In the genomic region with DNA sequence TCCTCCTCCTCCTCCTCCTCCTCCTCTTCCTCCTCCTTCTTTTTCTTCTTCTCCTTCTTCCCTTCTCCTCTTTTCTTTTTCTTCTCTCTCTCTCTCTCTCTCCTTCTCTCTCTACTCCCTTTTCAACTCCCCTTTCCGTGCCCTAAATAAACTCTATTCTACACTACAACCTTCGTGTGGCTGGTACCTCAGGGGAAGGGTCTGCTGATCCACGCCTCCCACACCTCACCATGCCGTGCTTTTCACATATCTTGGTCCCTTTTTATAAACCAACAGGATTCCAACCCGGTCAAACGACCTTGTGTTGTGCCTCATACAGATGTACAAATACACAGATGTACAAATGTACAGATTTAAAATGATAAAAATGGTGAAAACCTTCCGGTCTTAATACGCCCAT, we compare ENCODE assay signal across 8 mouse cellular contexts. TPM values are rescaled to one million over a fixed set of nuclear protein-coding genes. Genes with fewer than 3 reads are reported as not detected.
DNase-seq lines count a peak whose midpoint lies in the region; ATAC-seq lines count a peak whose summit lies in the region.

No protein-coding gene starts in this region.

- peak overlapping the region; percentile 68 for H3K4me2 ChIP-seq in limb, embryonic 15.5 days
- peak overlapping the region; percentile 59 for H3K4me2 ChIP-seq in stomach, embryonic 16.5 days (ENCODE audit: low read depth, low read length)

- no peaks in the 10 kb centered on the region for H3K9me3 ChIP-seq in heart, embryonic 10.5 days
- no peaks in the 10 kb centered on the region for H3K9me3 ChIP-seq in limb, embryonic 15.5 days
- H3K9me3 ChIP-seq in stomach, embryonic 16.5 days (replicated peaks; ENCODE audit: control insufficient read depth, low read length) = no peaks in the 10 kb centered on the region

- peaks cover 19% of the 10 kb centered on the region for H3K36me3 ChIP-seq in heart, embryonic 10.5 days
- H3K36me3 ChIP-seq in limb, embryonic 15.5 days = peaks cover 20% of the 10 kb centered on the region
- H3K36me3 ChIP-seq in stomach, embryonic 16.5 days (ENCODE audit: control insufficient read depth, insufficient read depth, low read length) = no peaks in the 10 kb centered on the region

- ATAC-seq in limb, embryonic 15.5 days (ENCODE audit: insufficient number of reproducible peaks, low FRiP score, low TSS enrichment, low read depth) = no peak
- ATAC-seq in stomach, embryonic 16.5 days (ENCODE audit: insufficient read depth, low FRiP score) = no peak

- no peak for DNase-seq in heart, embryonic 10.5 days (ENCODE audit: low spot score)
- no peak for DNase-seq in heart, postnatal 10 days
- DNase-seq in thymus, postnatal 25 days = peak; percentile 28
- no peak for DNase-seq in thymus, adult 18-20 months
- no peak for DNase-seq in adrenal gland, adult (ENCODE audit: inconsistent age in 2 of 2, low spot score in 1 of 2)
- DNase-seq in layer of hippocampus, postnatal 36 days = no peak

- H3K27me3 ChIP-seq in heart, embryonic 10.5 days (ENCODE audit: insufficient read depth, poor library complexity, severe bottlenecking) = peaks cover 43% of the 10 kb centered on the region
- peaks cover 42% of the 10 kb centered on the region for H3K27me3 ChIP-seq in limb, embryonic 15.5 days
- peaks cover 17% of the 10 kb centered on the region for H3K27me3 ChIP-seq in stomach, embryonic 16.5 days (ENCODE audit: control insufficient read depth, insufficient read depth, low read length)

- 14% methylated on average over 8 of the region's 8 CpGs for WGBS in heart, embryonic 10.5 days
- whole genome bisulfite sequencing in limb, embryonic 15.5 days = 16% methylated on average over 8 of the region's 8 CpGs
- 10% methylated on average over 8 of the region's 8 CpGs for WGBS in stomach, embryonic 16.5 days

- peaks cover 38% of the 10 kb centered on the region for H3K4me1 ChIP-seq in heart, embryonic 10.5 days
- peaks cover 25% of the 10 kb centered on the region for H3K4me1 ChIP-seq in limb, embryonic 15.5 days
- peaks cover 25% of the 10 kb centered on the region for H3K4me1 ChIP-seq in stomach, embryonic 16.5 days (ENCODE audit: control insufficient read depth, insufficient read depth, low read length)

- intact Hi-C loops in heart, postnatal 10 days (cut with DNase I) = no loop called here

- H3K27ac ChIP-seq in heart, embryonic 10.5 days = peak overlapping the region; percentile 93
- H3K27ac ChIP-seq in limb, embryonic 15.5 days = 0 out of 2 replicates have a peak overlapping the region, but pooled peaks have one; percentile 74
- peak overlapping the region; percentile 78 for H3K27ac ChIP-seq in stomach, embryonic 16.5 days (ENCODE audit: low read length)

- H3K4me3 ChIP-seq in heart, embryonic 10.5 days = peak overlapping the region; percentile 92
- H3K4me3 ChIP-seq in limb, embryonic 15.5 days = peak overlapping the region; percentile 97
- H3K4me3 ChIP-seq in stomach, embryonic 16.5 days (replicated peaks; ENCODE audit: low read length) = peak overlapping the region; percentile 94

- H3K9ac ChIP-seq in limb, embryonic 15.5 days = no peak overlapping the region
- peak overlapping the region; percentile 73 for H3K9ac ChIP-seq in stomach, embryonic 16.5 days (ENCODE audit: low read length)

RNA-seq across cellular contexts. Expression of gene Icmt, which starts 0.7 kb away (rescaled TPM):
- 23.1 and 27.4 TPM in 2 replicates for polyA plus RNA-seq in heart, embryonic 10.5 days (2016; fragmentation: Nextera tagmentation; extraction: Ambion mirVana)
- 10 to 100 TPM; 27.3 to 33.4 TPM for total RNA-seq in heart, postnatal 10 days (2021)
- polyA plus RNA-seq in limb, embryonic 15.5 days (2015; fragmentation: Nextera tagmentation; extraction: Ambion mirVana) = 26.4 and 26.5 TPM in 2 replicates
- polyA plus RNA-seq in stomach, embryonic 16.5 days (2015; fragmentation: Nextera tagmentation; extraction: Ambion mirVana) = 20.1 and 20.8 TPM in 2 replicates
- total RNA-seq in layer of hippocampus, postnatal 36 days (2021) = 10 to 100 TPM; 43.9 to 44.7 TPM

RNA-seq across cellular contexts. Expression of gene Hes3, which starts 4.9 kb away (rescaled TPM):
- polyA plus RNA-seq in heart, embryonic 10.5 days (2016; fragmentation: Nextera tagmentation; extraction: Ambion mirVana) = not detected in 2 replicates
- total RNA-seq in heart, postnatal 10 days (2021) = not detected
- polyA plus RNA-seq in limb, embryonic 15.5 days (2015; fragmentation: Nextera tagmentation; extraction: Ambion mirVana) = not detected in 2 replicates
- not detected in 2 replicates for polyA plus RNA-seq in stomach, embryonic 16.5 days (2015; fragmentation: Nextera tagmentation; extraction: Ambion mirVana)
- not detected for total RNA-seq in layer of hippocampus, postnatal 36 days (2021)

RNA-seq across cellular contexts. Expression of gene Gpr153, which starts 22.3 kb away (rescaled TPM):
- 5.5 and 6.3 TPM in 2 replicates for polyA plus RNA-seq in heart, embryonic 10.5 days (2016; fragmentation: Nextera tagmentation; extraction: Ambion mirVana)
- 10 to 100 TPM; 30.2 to 31.3 TPM for total RNA-seq in heart, postnatal 10 days (2021)
- 18.9 and 21.9 TPM in 2 replicates for polyA plus RNA-seq in limb, embryonic 15.5 days (2015; fragmentation: Nextera tagmentation; extraction: Ambion mirVana)
- polyA plus RNA-seq in stomach, embryonic 16.5 days (2015; fragmentation: Nextera tagmentation; extraction: Ambion mirVana) = 6.0 and 6.1 TPM in 2 replicates
- total RNA-seq in layer of hippocampus, postnatal 36 days (2021) = 1 to 10 TPM; 5.3 to 6.1 TPM

RNA-seq across cellular contexts. Expression of gene Rnf207, which starts 22.4 kb away (rescaled TPM):
- polyA plus RNA-seq in heart, embryonic 10.5 days (2016; fragmentation: Nextera tagmentation; extraction: Ambion mirVana) = 19.1 and 39.9 TPM in 2 replicates
- total RNA-seq in heart, postnatal 10 days (2021) = 100 to 1,000 TPM in 1 of 2 experiments, 10 to 100 TPM in 1; 95.9 to 112 TPM
- polyA plus RNA-seq in limb, embryonic 15.5 days (2015; fragmentation: Nextera tagmentation; extraction: Ambion mirVana) = 0.29 and 0.31 TPM in 2 replicates
- polyA plus RNA-seq in stomach, embryonic 16.5 days (2015; fragmentation: Nextera tagmentation; extraction: Ambion mirVana) = 0.66 and 0.84 TPM in 2 replicates
- total RNA-seq in layer of hippocampus, postnatal 36 days (2021) = 1 to 10 TPM; 4.7 to 6.1 TPM

RNA-seq across cellular contexts. Expression of gene Rpl22, which starts 29.2 kb away (rescaled TPM):
- 261 and 301 TPM in 2 replicates for polyA plus RNA-seq in heart, embryonic 10.5 days (2016; fragmentation: Nextera tagmentation; extraction: Ambion mirVana)
- 100 to 1,000 TPM; 283 to 290 TPM for total RNA-seq in heart, postnatal 10 days (2021)
- polyA plus RNA-seq in limb, embryonic 15.5 days (2015; fragmentation: Nextera tagmentation; extraction: Ambion mirVana) = 286 and 375 TPM in 2 replicates
- 303 and 377 TPM in 2 replicates for polyA plus RNA-seq in stomach, embryonic 16.5 days (2015; fragmentation: Nextera tagmentation; extraction: Ambion mirVana)
- 100 to 1,000 TPM; 203 TPM for total RNA-seq in layer of hippocampus, postnatal 36 days (2021)
